Mouse (Mus musculus) kidney, postnatal 0 days (tissue): ENCODE measurements around the gene Mrgprh. TPM values are rescaled to one million over a fixed set of nuclear protein-coding genes. Genes with fewer than 3 reads are reported as not detected.
"Not testable (repeated sequence)": the region's sequence is repeated elsewhere in the genome, so short reads cannot be mapped to it uniquely, and the experiment has no call there.

Source experiments
- ATAC-seq: fragments of 200-750 bp; cut with Nextera tagmentation; replicated peaks from 2 replicates; pipeline ENCODE4 v1.8.0; 2017; ENCODE audit warnings: low read depth, moderate number of reproducible peaks, moderate TSS enrichment, moderate library complexity; ENCODE audit not compliant: low FRiP score
- DNase-seq: peaks from one replicate; pipeline ENCODE4 v3.0.0-alpha.2; 2016; ENCODE audit warnings: low spot score
- H3K27ac ChIP-seq: fragments of 300-500 bp; sonication (generic); 2 replicates; pipeline ENCODE4 v1.5.1; 2014; ENCODE audit warnings: mild to moderate bottlenecking
- H3K27me3 ChIP-seq: fragments of 300-500 bp; sonication (generic); 2 replicates; pipeline ENCODE4 v1.6.1; 2014; ENCODE audit warnings: low read length, mixed read lengths; ENCODE audit not compliant: insufficient read depth
- H3K36me3 ChIP-seq: fragments of 300-500 bp; sonication (generic); 2 replicates; pipeline ENCODE4 v1.6.1; 2014; ENCODE audit warnings: low read length, mixed read lengths; ENCODE audit not compliant: insufficient read depth
- H3K4me1 ChIP-seq: fragments of 300-500 bp; sonication (generic); replicated peaks from 2 replicates; pipeline ENCODE4 v1.6.1; 2014; ENCODE audit warnings: antibody characterized with exemption, low read length, mixed read lengths; ENCODE audit not compliant: insufficient read depth
- H3K4me2 ChIP-seq: fragments of 300-500 bp; sonication (generic); 2 replicates; pipeline ENCODE4 v1.6.1; 2014; ENCODE audit warnings: mild to moderate bottlenecking, low read length, moderate library complexity, mixed read lengths
- H3K4me3 ChIP-seq: fragments of 300-500 bp; sonication (generic); replicated peaks from 2 replicates; pipeline ENCODE4 v1.5.1; 2014; ENCODE audit warnings: low read depth, low read length
- H3K9ac ChIP-seq: fragments of 300-500 bp; sonication (generic); 2 replicates; pipeline ENCODE4 v1.6.1; 2014; ENCODE audit warnings: low read depth, low read length
- H3K9me3 ChIP-seq: fragments of 300-500 bp; sonication (generic); replicated peaks from 2 replicates; pipeline ENCODE4 v1.6.1; 2016; ENCODE audit warnings: low read length, inconsistent platforms, mixed read lengths
- CTCF ChIP-seq: IDR thresholded peaks from 2 replicates; pipeline ENCODE4 v1.5.1; 2016; ENCODE audit warnings: antibody characterized with exemption, low read depth, mild to moderate bottlenecking, moderate library complexity
- WGBS: fragments of 180-500 bp; shearing (Covaris S2); extraction: QIAGEN DNeasy Blood & Tissue Kit; methylation state at CpG from one replicate; pipeline ENCODE4 v1.1.7; 2014; 5-methylcytosine and 5-hydroxymethylcytosine counted together
- polyA plus RNA-seq: library from polyadenylated mRNA; unstranded; fragments of >200 nt; fragmentation: Nextera tagmentation; extraction: Ambion mirVana; gene quantifications from 2 replicates; pipeline ENCODE4 v1.2.1, GENCODE M21; 2015

The Mrgprh gene
- polyA plus RNA-seq, 1 experiment from 2014 or later = not detected

DNA sequence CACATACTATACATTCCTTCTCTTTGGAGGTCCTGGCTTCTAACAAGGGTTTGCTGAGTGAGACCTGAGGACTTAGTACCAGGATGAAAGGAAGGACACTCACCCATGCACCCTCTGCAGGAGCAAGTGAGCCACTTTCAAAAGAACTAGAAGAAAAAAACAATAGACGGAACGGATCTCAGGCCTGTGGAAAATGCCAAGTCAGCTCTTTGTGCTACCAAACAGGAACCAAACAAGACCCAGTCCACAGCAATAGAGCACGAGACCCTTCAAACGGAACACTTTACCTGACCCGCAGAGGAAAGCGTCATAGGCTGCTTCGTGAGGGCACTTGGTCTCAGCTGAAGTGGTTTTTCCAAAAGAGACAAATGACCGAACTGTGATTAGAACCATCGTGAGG lies 16.2 kb downstream of the Mrgprh start:
- no peak for TF ChIP-seq CTCF
- H3K4me2 ChIP-seq = no peak overlapping the region
- DNase-seq (no peak), ATAC-seq (no peak)
- no peak overlapping the region for H3K27ac ChIP-seq
- no peaks in the 10 kb centered on the region for H3K4me1 ChIP-seq
- H3K9me3 ChIP-seq = no peaks in the 10 kb centered on the region
- WGBS = 89% methylated on average over 9 of the region's 9 CpGs
- H3K9ac ChIP-seq = no peak overlapping the region
- H3K36me3 ChIP-seq = no peaks in the 10 kb centered on the region
- no peaks in the 10 kb centered on the region for H3K27me3 ChIP-seq
- H3K4me3 ChIP-seq = no peak overlapping the region

DNA sequence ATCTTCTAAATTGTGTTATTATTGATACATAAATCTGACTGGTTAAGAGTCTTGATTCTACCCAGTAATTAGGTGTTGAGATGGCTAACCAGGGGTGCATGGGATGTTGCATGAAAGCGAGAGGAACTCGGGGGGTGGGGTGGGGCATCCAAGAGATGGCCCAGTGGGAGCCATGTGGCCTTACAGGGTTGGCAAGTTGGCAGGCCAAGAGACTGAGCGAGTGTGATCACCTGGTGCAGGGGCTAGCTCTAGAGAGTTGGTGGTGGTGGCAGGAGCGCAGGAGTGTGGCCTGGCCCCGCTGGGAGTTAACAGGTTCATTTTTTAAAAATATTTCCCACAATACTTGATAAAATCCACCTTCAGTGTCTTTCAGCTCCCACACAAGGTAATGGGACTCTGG lies 21.8 kb downstream of the Mrgprh start:
- no peak overlapping the region for H3K4me2 ChIP-seq
- no peaks in the 10 kb centered on the region for H3K27me3 ChIP-seq
- WGBS = 83% methylated on average over 5 of the region's 5 CpGs
- no peak overlapping the region for H3K27ac ChIP-seq
- H3K36me3 ChIP-seq = peaks cover 4% of the 10 kb centered on the region; the same call in 1 of the 2 replicates
- no peak overlapping the region for H3K4me3 ChIP-seq
- ATAC-seq (no peak), DNase-seq (no peak)
- H3K9ac ChIP-seq = no peak overlapping the region
- H3K9me3 ChIP-seq = no peaks in the 10 kb centered on the region
- H3K4me1 ChIP-seq = no peaks in the 10 kb centered on the region
- no peak for TF ChIP-seq CTCF

DNA sequence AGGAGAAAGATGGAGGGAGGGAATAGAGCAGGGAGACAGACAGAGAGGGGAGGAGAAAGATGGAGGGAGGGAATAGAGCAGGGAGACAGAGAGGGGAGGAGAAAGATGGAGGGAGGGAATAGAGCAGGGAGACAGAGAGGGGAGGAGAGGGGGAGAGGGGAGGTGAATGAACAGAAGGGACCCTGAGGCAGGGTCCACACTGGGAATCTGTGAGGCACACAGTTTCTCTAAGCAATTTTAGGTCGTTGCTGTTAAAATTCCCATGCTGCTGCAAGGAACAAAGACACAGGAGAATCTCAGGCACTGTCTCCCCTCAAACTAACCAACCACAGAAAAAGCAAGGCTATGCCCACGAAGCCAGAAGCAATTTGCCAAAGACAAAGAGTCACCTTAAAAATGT lies 22.8 kb downstream of the Mrgprh start:
- not testable (repeated sequence) for H3K27ac ChIP-seq, H3K4me1 ChIP-seq, H3K4me3 ChIP-seq, H3K4me2 ChIP-seq, H3K27me3 ChIP-seq, H3K9ac ChIP-seq, H3K36me3 ChIP-seq, ATAC-seq, H3K9me3 ChIP-seq
- DNase-seq = peak; percentile 21
- WGBS = 40% methylated on average over 2 of the region's 2 CpGs

DNA sequence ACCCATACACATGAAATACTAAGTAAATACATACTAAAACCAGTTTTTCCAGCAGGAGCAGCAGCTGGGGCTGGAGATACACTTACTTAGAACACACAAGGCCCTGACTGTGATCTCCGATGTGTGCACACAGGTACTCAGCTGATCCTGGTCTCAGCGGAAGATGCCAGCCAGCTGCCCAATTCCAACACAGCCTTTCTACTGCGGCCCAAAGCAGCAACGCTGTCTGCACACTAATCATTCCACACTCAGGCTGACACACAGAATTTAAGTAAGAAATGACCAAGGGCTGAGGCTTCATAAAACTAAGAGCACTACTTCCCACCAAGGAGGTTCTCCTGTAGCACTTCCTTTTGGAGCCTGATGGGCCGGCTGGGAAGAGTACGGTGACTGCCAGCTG lies 26.5 kb downstream of the Mrgprh start:
- no peaks in the 10 kb centered on the region for H3K4me1 ChIP-seq
- DNase-seq (no peak), ATAC-seq (no peak)
- 94% methylated on average over 6 of the region's 6 CpGs for WGBS
- no peak overlapping the region for H3K4me3 ChIP-seq
- H3K27me3 ChIP-seq = no peaks in the 10 kb centered on the region
- H3K36me3 ChIP-seq = peaks cover 8% of the 10 kb centered on the region; the same call in 1 of the 2 replicates
- no peak for TF ChIP-seq CTCF
- H3K9ac ChIP-seq = no peak overlapping the region
- H3K4me2 ChIP-seq = no peak overlapping the region
- H3K27ac ChIP-seq = no peak overlapping the region
- no peaks in the 10 kb centered on the region for H3K9me3 ChIP-seq

DNA sequence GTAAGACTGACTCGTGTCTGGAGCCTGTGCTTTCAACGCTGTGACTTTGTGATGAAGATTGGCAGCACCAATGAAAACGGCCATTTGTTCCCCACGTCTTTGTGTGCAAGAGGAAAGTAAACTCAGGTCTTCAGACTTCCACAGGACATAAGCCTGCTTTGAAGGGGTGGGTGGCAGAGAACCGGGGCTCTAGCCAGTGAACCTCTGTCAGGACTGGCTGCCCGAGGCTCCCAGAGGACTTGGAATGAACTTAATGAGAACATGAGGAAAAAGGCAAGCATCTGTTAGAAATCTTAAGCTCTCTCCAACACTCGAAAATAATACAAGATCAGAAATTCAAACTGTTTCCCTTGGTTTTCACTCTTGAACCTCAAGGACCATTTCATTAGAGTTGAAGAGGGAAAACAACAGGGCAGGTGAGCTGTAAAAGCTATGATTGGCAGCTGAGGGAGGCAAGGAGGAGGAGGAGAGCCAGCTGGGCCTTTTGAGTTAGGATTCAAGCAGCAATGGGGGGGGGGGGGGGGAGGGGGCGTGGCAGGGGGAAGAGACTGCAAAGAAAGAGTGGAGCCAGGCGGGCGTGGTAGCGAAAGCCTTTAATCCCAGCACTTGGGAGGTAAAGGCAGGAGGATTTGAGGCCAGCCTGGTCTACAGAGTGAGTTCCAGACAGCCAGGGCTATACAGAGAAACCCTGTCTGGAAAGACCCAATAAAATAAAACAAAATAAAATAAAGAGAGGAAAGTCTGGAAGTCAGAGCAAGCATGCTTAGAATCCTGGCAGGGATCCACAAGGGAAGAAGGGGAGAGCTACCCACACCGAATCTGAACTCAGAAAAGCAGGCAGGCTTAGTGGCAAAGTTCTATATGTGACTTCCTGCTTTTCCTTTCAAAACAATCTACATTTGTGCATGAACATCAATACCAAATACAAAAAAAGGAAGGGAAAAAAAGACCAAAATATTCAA lies 27.8 kb downstream of the Mrgprh start:
- Histone ChIP-seq H3K4me3 (no peak overlapping the region), H3K27me3 (no peaks in the 10 kb centered on the region), H3K27ac (no peak overlapping the region), H3K36me3 (peaks cover 8% of the 10 kb centered on the region; the same call in 1 of the 2 replicates), H3K4me1 (no peaks in the 10 kb centered on the region), H3K9ac (no peak overlapping the region), H3K4me2 (no peak overlapping the region), H3K9me3 (no peaks in the 10 kb centered on the region)
- DNase-seq (peak; percentile 20), ATAC-seq (no peak)
- 42% methylated on average over 11 of the region's 12 CpGs for WGBS
- no peak for TF ChIP-seq CTCF

DNA sequence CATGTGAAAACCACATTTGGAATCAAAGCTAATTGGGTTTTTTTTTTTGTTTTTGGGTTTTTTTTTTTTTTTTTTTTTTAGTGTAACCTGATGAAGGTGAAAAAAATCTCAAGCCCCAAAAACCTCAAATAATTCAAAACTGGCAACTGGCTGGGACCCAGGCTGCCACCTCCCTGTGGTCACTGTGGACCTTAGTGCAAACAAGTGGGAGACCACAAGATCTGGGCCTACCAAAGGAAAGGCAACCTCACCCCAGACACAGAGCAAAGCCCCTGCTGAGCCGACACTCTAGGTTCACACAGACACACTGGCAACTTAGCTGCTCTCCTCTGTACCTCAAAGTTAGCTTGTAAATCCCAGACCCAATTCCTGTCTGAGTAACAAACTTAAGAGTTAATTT lies 28.5 kb downstream of the Mrgprh start:
- no peak overlapping the region for H3K27ac ChIP-seq
- ATAC-seq = no peak
- H3K4me1 ChIP-seq = no peaks in the 10 kb centered on the region
- no peak overlapping the region for H3K9ac ChIP-seq
- no peak overlapping the region for H3K4me2 ChIP-seq
- peaks cover 8% of the 10 kb centered on the region; the same call in 1 of the 2 replicates for H3K36me3 ChIP-seq
- no peak for TF ChIP-seq CTCF
- H3K9me3 ChIP-seq = no peaks in the 10 kb centered on the region
- no peaks in the 10 kb centered on the region for H3K27me3 ChIP-seq
- 64% methylated on average over 1 of the region's 1 CpGs for WGBS
- H3K4me3 ChIP-seq = no peak overlapping the region
- no peak for DNase-seq
